Mouse (Mus musculus) bone marrow macrophage, adult 2 months (primary cell): ENCODE measurements around the gene Gm20388. TPM values are rescaled to one million over a fixed set of nuclear protein-coding genes. Genes with fewer than 3 reads are reported as not detected.

Experiments
- H3K27ac ChIP-seq: 2 replicates; pipeline ENCODE4 v1.5.1; 2012; ENCODE audit warnings: low read depth, low read length; ENCODE audit not compliant: insufficient read depth
- H3K4me1 ChIP-seq: 2 replicates; pipeline ENCODE4 v1.6.1; 2012; ENCODE audit warnings: low read length; ENCODE audit not compliant: control insufficient read depth, insufficient read depth
- H3K4me3 ChIP-seq: 2 replicates; pipeline ENCODE4 v1.5.1; 2012; ENCODE audit warnings: mild to moderate bottlenecking, low read length, moderate library complexity; ENCODE audit not compliant: insufficient read depth
- CTCF ChIP-seq: IDR thresholded peaks from 2 replicates; pipeline ENCODE4 v1.5.1; 2012; ENCODE audit warnings: low read depth, mild to moderate bottlenecking, low read length, moderate library complexity
- POLR2A ChIP-seq: IDR thresholded peaks from 2 replicates; pipeline ENCODE4 v1.6.1; 2012; ENCODE audit warnings: mild to moderate bottlenecking, low read depth, low read length, borderline replicate concordance
- polyA plus RNA-seq: library from polyadenylated mRNA; stranded (reverse); fragments of >200 nt; gene quantifications from 2 replicates; pipeline ENCODE4 v1.2.4, GENCODE M21; 2012; ENCODE audit not compliant: missing spikeins, insufficient read depth, insufficient read length

The Gm20388 gene
- polyA plus RNA-seq, 1 experiment, result 32.7 TPM

DNA sequence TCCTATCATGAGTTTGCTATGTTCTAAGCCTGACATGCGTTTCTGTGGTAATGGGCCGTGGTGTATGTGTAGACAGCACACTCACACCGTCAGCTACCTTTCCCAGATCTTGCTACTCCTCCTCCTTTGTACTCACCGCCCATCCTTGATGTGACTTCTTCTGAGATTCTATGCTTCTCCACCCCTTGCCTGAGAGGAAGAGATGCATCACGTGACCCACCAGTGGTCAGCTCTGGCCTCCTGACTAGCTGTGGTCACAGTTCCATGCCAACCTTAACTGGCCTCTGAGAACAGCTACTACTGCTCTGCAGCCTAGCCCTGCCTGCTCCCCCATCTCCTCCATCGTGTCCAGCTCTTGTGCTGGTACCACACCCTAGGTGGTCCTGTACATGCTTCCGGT is 225.0 kb downstream of the Gm20388 start:
- TF ChIP-seq POLR2A, result no peak
- no peak for TF ChIP-seq CTCF
- Histone ChIP-seq H3K4me1 (peaks cover 29% of the 10 kb centered on the region), H3K27ac (no peak overlapping the region), H3K4me3 (no peak overlapping the region)

DNA sequence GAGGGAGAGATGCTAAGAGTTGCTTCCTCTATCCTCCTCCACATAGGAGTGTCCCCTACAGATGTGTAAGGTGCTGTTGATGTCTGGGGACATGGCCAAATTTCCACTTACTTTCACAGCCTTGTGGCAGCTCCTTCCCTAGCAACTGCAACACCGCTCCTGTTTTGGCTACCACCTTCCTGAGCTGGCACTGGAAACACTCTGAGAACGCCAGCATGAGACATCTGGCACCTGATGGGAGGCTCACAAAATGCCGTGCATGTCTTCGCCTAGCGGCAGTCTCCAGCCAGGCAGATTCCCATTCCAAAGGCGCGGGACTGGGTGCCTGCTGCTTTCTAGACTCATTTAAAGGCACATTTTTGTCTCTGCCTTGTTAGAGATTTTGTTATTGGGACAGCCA is 226.0 kb downstream of the Gm20388 start:
- Histone ChIP-seq H3K4me3 (no peak overlapping the region), H3K27ac (no peak overlapping the region), H3K4me1 (peaks cover 22% of the 10 kb centered on the region)
- TF ChIP-seq CTCF (no peak), POLR2A (no peak)

GRCm38 (mm10) chr8:120138958-120139357 is 228.3 kb downstream of the Gm20388 start:
- TF ChIP-seq CTCF, result no peak
- TF ChIP-seq POLR2A, result no peak
- H3K27ac ChIP-seq, result no peak overlapping the region
- peaks cover 21% of the 10 kb centered on the region for H3K4me1 ChIP-seq
- H3K4me3 ChIP-seq, result no peak overlapping the region

DNA sequence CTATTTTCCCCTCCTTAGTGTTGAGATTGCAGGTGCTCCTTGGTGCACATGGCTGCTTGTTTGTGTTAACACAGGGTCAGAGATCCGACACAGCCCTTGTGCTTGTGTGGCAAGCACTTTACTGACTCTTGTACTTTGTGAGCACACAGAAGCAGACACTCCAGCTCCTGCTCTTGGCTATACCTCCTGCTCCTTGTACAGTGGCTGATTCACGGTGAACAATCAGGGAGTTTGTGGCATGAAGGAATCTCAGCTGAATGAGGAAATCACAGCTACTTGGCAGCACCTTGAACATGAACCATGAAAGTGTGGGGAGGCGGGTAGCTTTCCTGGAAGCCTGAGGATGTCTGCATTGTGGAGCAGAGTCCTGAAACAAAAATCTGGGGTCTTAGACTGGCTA is 230.1 kb downstream of the Gm20388 start:
- TF ChIP-seq CTCF (no peak), POLR2A (no peak)
- peaks cover 13% of the 10 kb centered on the region for H3K4me1 ChIP-seq
- no peak overlapping the region for H3K27ac ChIP-seq
- H3K4me3 ChIP-seq, result no peak overlapping the region

DNA sequence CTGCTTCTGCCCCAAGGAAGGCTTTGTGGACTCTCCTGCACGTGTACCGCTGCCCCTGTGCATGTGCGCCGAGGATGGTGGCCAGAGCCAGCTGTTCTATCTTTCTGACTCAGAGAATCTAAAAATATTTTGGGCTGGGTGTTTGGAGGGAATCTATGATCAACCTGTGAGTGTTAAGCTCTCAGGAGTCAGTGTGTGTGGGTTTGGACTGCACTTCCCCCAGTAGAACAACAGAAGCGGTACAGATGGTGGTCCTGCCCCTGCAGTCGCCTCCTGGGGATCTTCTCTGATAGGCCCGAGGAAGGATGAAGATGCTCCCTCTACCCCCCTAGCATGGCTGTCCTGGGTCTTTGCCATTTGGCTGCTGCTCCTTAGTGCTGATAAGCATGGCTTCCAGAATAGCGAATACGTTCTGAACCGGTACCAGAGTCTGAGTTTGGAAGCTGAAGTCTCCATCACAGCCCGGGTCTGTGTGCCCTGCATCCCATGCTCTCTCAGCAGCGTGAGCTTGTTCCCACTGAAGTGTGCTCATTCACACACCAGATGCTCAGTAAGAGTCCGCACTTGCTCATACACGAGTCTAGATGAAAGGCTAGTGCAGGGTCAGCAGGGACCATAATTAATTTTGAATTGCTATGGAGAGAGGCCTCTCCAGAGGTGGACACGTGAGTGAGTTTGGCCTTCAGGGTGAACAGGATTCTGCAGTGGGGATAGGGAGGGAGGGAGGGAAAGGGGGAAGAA is 233.4 kb downstream of the Gm20388 start:
- Histone ChIP-seq H3K4me1 (peaks cover 3% of the 10 kb centered on the region; the same call in 1 of the 2 replicates), H3K4me3 (no peak overlapping the region), H3K27ac (no peak overlapping the region)
- TF ChIP-seq CTCF (no peak), POLR2A (no peak)

DNA sequence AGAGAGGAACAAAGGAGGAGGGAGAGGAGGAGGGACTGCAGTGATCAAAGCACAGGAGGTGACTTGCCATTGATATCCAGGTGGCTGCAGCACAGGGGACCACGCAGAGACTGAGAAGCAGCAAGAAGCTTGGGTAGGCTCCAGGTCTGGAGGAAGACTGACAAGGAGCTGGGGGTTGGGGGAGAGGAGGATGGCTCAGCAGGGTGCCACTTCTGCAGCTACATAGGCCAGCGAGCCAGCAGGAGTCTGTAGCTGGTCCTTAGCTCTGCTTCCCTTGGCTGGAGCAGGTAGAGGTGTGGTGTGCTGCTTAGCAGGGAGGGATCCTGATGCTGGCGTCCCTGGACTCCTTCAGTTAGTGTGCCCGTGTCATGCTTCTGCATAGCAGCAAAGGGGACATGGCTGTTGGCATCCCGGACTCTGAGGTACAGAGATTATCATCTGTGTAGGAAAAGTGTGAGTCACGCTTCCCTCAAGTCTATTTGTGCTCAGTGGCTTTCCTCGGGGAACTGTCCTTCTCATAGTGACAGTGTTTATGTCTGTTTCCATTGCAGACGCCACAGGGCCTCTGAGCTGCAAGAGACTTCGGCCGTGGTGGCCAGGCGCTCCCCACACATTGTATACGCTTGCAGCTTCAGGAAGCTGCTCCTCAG is 234.1 kb downstream of the Gm20388 start:
- TF ChIP-seq POLR2A (no peak), CTCF (no peak)
- Histone ChIP-seq H3K4me3 (no peak overlapping the region), H3K4me1 (no peaks in the 10 kb centered on the region; the same call in 1 of the 2 replicates), H3K27ac (no peak overlapping the region)

GRCm38 (mm10) chr8:120146051-120146450 is 235.4 kb downstream of the Gm20388 start:
- TF ChIP-seq POLR2A (no peak), CTCF (no peak)
- no peak overlapping the region for H3K27ac ChIP-seq
- no peak overlapping the region for H3K4me3 ChIP-seq
- H3K4me1 ChIP-seq, result peaks cover 3% of the 10 kb centered on the region

GRCm38 (mm10) chr8:120150028-120150427 is 239.4 kb downstream of the Gm20388 start:
- H3K4me3 ChIP-seq, result no peak overlapping the region
- TF ChIP-seq CTCF, result no peak
- TF ChIP-seq POLR2A, result no peak
- peaks cover 21% of the 10 kb centered on the region for H3K4me1 ChIP-seq
- H3K27ac ChIP-seq, result no peak overlapping the region

GRCm38 (mm10) chr8:120151151-120151550 is 240.5 kb downstream of the Gm20388 start:
- TF ChIP-seq POLR2A, result no peak
- TF ChIP-seq CTCF, result no peak
- no peak overlapping the region for H3K27ac ChIP-seq
- H3K4me1 ChIP-seq, result peaks cover 26% of the 10 kb centered on the region
- H3K4me3 ChIP-seq, result no peak overlapping the region

- Histone ChIP-seq H3K4me3 (peak overlapping the region; percentile 4), H3K4me1 (peaks cover 31% of the 10 kb centered on the region), H3K27ac (peak overlapping the region; percentile 57)
- TF ChIP-seq POLR2A (no peak), CTCF (no peak)
Measured at GRCm38 (mm10) chr8:120152636-120153035, 242.0 kb downstream of the Gm20388 start.
